In the genomic region with DNA sequence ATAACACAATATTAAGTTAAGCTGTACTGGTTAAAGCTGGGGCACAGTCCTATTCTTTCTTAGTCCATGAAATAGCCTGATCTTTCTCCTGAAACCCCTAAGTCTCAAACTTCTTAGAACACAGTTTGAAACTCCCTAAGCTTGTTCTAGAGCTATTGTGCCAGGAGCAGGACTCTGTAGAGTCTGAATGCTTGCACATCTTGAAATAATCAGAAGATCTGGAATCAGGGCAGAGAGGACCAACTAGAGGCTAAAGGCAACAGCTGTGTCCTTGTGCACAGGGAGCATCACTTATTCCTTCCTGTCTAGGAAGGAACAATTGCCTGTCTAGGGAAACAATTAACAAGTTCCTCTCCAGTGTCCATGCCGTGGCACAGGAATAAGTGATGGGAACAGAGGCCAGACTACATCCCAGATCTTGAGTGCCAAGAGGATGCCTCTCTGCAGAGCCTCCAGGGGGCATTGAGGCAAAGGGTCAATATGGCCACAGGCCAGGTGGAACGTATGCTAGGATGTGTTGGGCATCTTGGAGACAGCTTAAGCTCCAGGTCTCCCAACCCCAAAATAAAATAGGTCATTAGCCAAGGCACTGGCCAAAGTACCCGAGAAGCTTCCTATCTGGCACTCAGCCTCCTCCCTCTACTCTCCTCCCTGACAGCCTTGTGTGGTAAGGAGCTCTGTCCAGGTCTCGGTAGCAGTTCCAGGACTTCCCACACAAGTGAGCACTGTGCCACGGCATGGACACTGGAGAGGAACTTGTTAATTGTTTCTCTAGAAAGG, we compare ENCODE assay signal across 22 mouse cellular contexts. TPM values are rescaled to one million over a fixed set of nuclear protein-coding genes. Genes with fewer than 3 reads are reported as not detected.
DNase-seq lines count a peak whose midpoint lies in the region; ATAC-seq and TF ChIP-seq lines count a peak whose summit lies in the region.
"Had no signal": no experiment of that assay in that cellular context is flagged by ENCODE, and none has a peak within 500 bp of the region (broad histone marks: within the 10 kb centered on the region; RNA-seq: fewer than 3 reads in every experiment).

No protein-coding gene starts in this region.

- ATAC-seq in erythroblast, adult 5-6 weeks (replicated peaks; ENCODE audit: low FRiP score, poor library complexity, severe bottlenecking), result no peak
- no peak for ATAC-seq in forebrain, postnatal 0 days
- ATAC-seq: forebrain, embryonic 13.5 days; inflammation-experienced regulatory T-cells, adult 6 months; Patski had no signal

- no peaks in the 10 kb centered on the region for H3K27me3 ChIP-seq in forebrain, postnatal 0 days (ENCODE audit: insufficient read depth, low read length)
- H3K27me3 ChIP-seq: embryonic facial prominence, embryonic 12.5 days; forebrain, embryonic 13.5 days; heart, embryonic 13.5 days; neural tube, embryonic 15.5 days; Patski had no signal

- 88% methylated on average over 5 of the region's 5 CpGs for WGBS in forebrain, postnatal 0 days

- H3K9ac ChIP-seq in forebrain, postnatal 0 days, result no peak overlapping the region
- H3K9ac ChIP-seq: embryonic facial prominence, embryonic 12.5 days; forebrain, embryonic 13.5 days; heart, embryonic 13.5 days; hindbrain, embryonic 14.5 days; neural tube, embryonic 15.5 days had no signal

- H3K9me3 ChIP-seq in forebrain, postnatal 0 days (ENCODE audit: low read length), result no peaks in the 10 kb centered on the region
- H3K9me3 ChIP-seq: embryonic facial prominence, embryonic 12.5 days; forebrain, embryonic 13.5 days; heart, embryonic 13.5 days; neural tube, embryonic 15.5 days had no signal

- no peak overlapping the region for H3K27ac ChIP-seq in forebrain, postnatal 0 days (ENCODE audit: low read depth, low read length)
- H3K27ac ChIP-seq: embryonic facial prominence, embryonic 12.5 days; forebrain, embryonic 13.5 days; heart, adult 2 months; heart, embryonic 13.5 days; kidney, postnatal 0 days; neural tube, embryonic 15.5 days; stomach, postnatal 0 days had no signal

- no peak for TF ChIP-seq CTCF in forebrain, postnatal 0 days (IDR thresholded peaks at IDR 0.05; ENCODE audit: low read depth)

- H3K4me1 ChIP-seq in forebrain, postnatal 0 days (ENCODE audit: insufficient read depth), result peaks cover 4% of the 10 kb centered on the region; the same call in 1 of the 2 replicates

- DNase-seq in heart, adult 11 months, result peak; percentile 84
- DNase-seq in heart, postnatal 25 days (ENCODE audit: low spot score), result no peak
- DNase-seq in cerebellum, adult 11 months, result peak; percentile 29
- peak; percentile 54 for DNase-seq in cerebellum, adult 9-10 months
- peak; percentile 25 for DNase-seq in skeletal muscle tissue, adult 2 months (ENCODE audit: low read depth, low spot score)
- no peak for DNase-seq in forebrain, postnatal 0 days
- DNase-seq: adrenal gland, adult 2 months; gastrocnemius, postnatal 25 days; heart, adult 2 months; heart, postnatal 14 days; kidney, adult 2 months; lung, postnatal 4 days had no signal

- no peak overlapping the region for H3K4me2 ChIP-seq in forebrain, postnatal 0 days (ENCODE audit: low read depth)
- H3K4me2 ChIP-seq: embryonic facial prominence, embryonic 12.5 days; forebrain, embryonic 13.5 days; heart, embryonic 13.5 days; hindbrain, embryonic 14.5 days; neural tube, embryonic 15.5 days had no signal

- intact Hi-C loops in heart, postnatal 25 days (cut with DNase I), result no loop called here

- no peak overlapping the region for H3K4me3 ChIP-seq in forebrain, postnatal 0 days (ENCODE audit: low read depth, low read length)
- H3K4me3 ChIP-seq: embryonic facial prominence, embryonic 12.5 days; forebrain, embryonic 13.5 days; heart, adult 2 months; heart, embryonic 13.5 days; neural tube, embryonic 15.5 days had no signal

- H3K36me3 ChIP-seq in forebrain, postnatal 0 days (ENCODE audit: insufficient read depth), result peaks cover 22% of the 10 kb centered on the region; the same call in 1 of the 2 replicates

RNA-seq across cellular contexts. Expression of a gene that starts 56.9 kb away (rescaled TPM):
- 10 to 100 TPM; 67.7 to 88.3 TPM for total RNA-seq in heart, postnatal 25 days (2021)
- 20.4 and 21.9 TPM in 2 replicates for total RNA-seq in erythroblast, adult 5-6 weeks (2015; ENCODE audit: low replicate concordance)
- total RNA-seq in erythroblast, adult 5-6 weeks (2017; ENCODE audit: low replicate concordance), result 1.1 and 9.4 TPM in 2 replicates
- 269 and 276 TPM in 2 replicates for total RNA-seq in forebrain, postnatal 0 days (2014; rRNA removed)
- 379 and 380 TPM in 2 replicates for polyA plus RNA-seq in forebrain, postnatal 0 days (2015; fragmentation: Nextera tagmentation; extraction: Ambion mirVana)

Comparison
In these comparisons a context has a peak if more than half of its experiments do, and no peak if none do; other contexts are left out.
1. DNase-seq: peak in heart, adult 11 months (single experiment), cerebellum, adult 11 months (single experiment), cerebellum, adult 9-10 months (single experiment) and skeletal muscle tissue, adult 2 months (single experiment); none in heart, postnatal 25 days (single experiment) and forebrain, postnatal 0 days (single experiment).